Mouse (Mus musculus): Measurements from ENCODE around the gene Ptger1. TPM values are rescaled to one million over a fixed set of nuclear protein-coding genes. Genes with fewer than 3 reads are reported as not detected.

Gene Ptger1
- 0.50 and 0.61 TPM in 2 replicates for polyA plus RNA-seq (2012; rRNA removed)

DNA sequence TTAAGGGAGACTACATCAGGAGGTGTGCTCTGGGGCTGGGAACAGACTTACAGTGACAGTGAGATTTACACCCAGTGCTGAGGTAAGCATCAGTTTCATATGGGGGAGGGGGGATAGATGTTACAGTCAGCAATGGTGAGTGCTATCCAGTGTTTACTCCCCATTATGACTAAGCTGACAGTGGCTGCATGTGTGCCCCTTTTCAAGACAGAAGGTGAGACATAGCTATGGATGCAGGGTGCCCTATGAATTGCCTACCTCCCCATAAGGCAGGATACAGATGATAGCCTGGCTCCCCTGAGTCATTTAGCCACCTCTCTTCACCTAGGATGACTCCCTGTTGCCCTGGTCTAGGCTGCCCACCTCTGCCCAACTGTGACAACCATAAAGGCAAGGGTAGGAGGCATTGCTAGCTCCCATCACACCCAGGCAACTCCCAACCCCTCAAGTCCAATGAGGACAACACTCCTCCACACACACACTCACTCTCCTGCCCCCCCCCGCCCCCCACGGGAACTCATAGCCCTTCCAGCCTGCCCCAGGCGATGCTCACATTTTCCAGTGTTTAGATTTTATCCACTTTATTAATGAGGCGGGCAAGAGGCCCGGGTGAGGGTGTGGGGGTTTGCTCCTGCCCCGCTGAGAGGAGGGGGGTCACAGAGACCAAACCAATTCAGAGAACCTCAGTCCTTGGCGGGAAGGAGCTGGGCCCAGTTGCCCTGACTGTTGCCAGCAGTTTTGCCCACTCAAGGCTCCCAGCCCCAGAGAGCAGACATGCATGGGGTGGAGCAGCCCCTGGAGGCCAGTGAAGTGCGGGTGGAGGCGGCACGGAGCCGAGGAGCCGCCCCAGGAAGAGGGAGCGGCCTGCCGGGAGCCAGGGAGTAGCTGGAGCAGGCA lies at the start of gene Ptger1:
Ptger1 (plus strand) TSS at position 710 of the 897 bp plus-strand sequence.
- no peak for DNase-seq
- Histone ChIP-seq H3K36me3 (ENCODE audit: control insufficient read depth, insufficient read depth, low read length) (peaks cover 22% of the 10 kb centered on the region), H3K27ac (ENCODE audit: control insufficient read depth, insufficient read depth, low read length) (no peak within 1 kb of the TSS), H3K27me3 (ENCODE audit: control insufficient read depth, insufficient read depth, low read length) (no peaks in the 10 kb centered on the region), H3K4me3 (ENCODE audit: control insufficient read depth, insufficient read depth, low read length) (no peak within 1 kb of the TSS), H3K4me1 (replicated peaks; ENCODE audit: control insufficient read depth, insufficient read depth, low read length) (peaks cover 6% of the 10 kb centered on the region)
- TF ChIP-seq POLR2A (IDR thresholded peaks at IDR 0.05; ENCODE audit: control insufficient read depth, extremely low read depth, insufficient read depth, low read length, poor library complexity) (no peak), CTCF (IDR thresholded peaks at IDR 0.05; ENCODE audit: borderline replicate concordance, control insufficient read depth, extremely low read depth, insufficient read depth, low read length, poor library complexity) (no peak)
- 45% methylated on average over 14 of the region's 14 CpGs for WGBS

GRCm38 (mm10) chr8:83617111-83617510 lies 49.4 kb upstream of the Ptger1 start:
- H3K36me3 ChIP-seq (ENCODE audit: control insufficient read depth, insufficient read depth, low read length): peaks cover 8% of the 10 kb centered on the region; the same call in 1 of the 2 replicates
- peaks cover 22% of the 10 kb centered on the region for H3K4me1 ChIP-seq (replicated peaks; ENCODE audit: control insufficient read depth, insufficient read depth, low read length)
- H3K27me3 ChIP-seq (ENCODE audit: control insufficient read depth, insufficient read depth, low read length): no peaks in the 10 kb centered on the region
- TF ChIP-seq CTCF (IDR thresholded peaks at IDR 0.05; ENCODE audit: borderline replicate concordance, control insufficient read depth, extremely low read depth, insufficient read depth, low read length, poor library complexity): no peak
- 100% methylated on average over 2 of the region's 2 CpGs for WGBS
- no peak overlapping the region for H3K4me3 ChIP-seq (ENCODE audit: control insufficient read depth, insufficient read depth, low read length)
- H3K27ac ChIP-seq (ENCODE audit: control insufficient read depth, insufficient read depth, low read length): no peak overlapping the region
- no peak for DNase-seq

GRCm38 (mm10) chr8:83618566-83618965 lies 47.9 kb upstream of the Ptger1 start:
- TF ChIP-seq CTCF (IDR thresholded peaks at IDR 0.05; ENCODE audit: borderline replicate concordance, control insufficient read depth, extremely low read depth, insufficient read depth, low read length, poor library complexity): no peak
- no peak for TF ChIP-seq POLR2A (IDR thresholded peaks at IDR 0.05; ENCODE audit: control insufficient read depth, extremely low read depth, insufficient read depth, low read length, poor library complexity)
- H3K27ac ChIP-seq (ENCODE audit: control insufficient read depth, insufficient read depth, low read length): no peak overlapping the region
- no peak for DNase-seq

DNA sequence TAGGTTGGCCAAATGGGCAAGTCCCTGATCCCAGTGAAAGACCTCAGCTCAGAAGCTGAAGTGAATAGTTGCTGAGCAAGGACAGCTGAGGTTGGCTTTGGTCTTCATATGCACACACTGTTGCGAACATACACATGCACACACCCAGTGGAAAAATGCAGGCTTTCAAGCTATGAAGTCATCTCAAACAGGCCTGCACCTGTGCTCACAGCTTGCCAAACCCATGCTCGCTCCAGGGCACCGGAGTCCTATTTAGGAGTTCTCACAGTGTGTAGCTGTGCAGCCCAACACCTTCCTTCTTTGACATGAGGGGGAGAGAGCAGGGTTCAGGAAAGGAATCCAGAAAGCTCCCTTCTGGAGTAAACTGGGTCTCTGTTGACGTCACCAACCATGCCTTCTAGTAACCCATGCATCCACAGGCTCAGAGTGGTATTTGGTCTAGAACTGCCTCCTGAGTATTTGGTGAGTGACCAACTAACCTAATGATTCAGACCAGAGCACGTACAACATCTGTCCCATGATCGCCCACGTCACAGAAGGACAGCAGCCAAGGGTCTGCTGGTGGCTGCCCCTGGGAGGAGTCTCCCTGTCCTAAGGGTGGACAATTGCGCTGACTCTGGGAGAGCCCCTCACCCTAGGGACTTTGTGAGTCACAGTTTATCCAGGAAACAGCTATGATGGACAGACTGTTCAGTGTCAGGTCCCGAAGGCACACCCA lies 46.8 kb upstream of the Ptger1 start:
- no peak for TF ChIP-seq POLR2A (IDR thresholded peaks at IDR 0.05; ENCODE audit: control insufficient read depth, extremely low read depth, insufficient read depth, low read length, poor library complexity)
- TF ChIP-seq CTCF (IDR thresholded peaks at IDR 0.05; ENCODE audit: borderline replicate concordance, control insufficient read depth, extremely low read depth, insufficient read depth, low read length, poor library complexity): no peak

More at GRCm38 (mm10) chr8:83618566-83618965, 47.9 kb upstream of the Ptger1 start:
- Histone ChIP-seq H3K4me1 (replicated peaks; ENCODE audit: control insufficient read depth, insufficient read depth, low read length) (peaks cover 18% of the 10 kb centered on the region), H3K36me3 (ENCODE audit: control insufficient read depth, insufficient read depth, low read length) (no peaks in the 10 kb centered on the region; the same call in 1 of the 2 replicates), H3K27me3 (ENCODE audit: control insufficient read depth, insufficient read depth, low read length) (no peaks in the 10 kb centered on the region), H3K4me3 (ENCODE audit: control insufficient read depth, insufficient read depth, low read length) (no peak overlapping the region)
- 98% methylated on average over 2 of the region's 2 CpGs for WGBS

DNA sequence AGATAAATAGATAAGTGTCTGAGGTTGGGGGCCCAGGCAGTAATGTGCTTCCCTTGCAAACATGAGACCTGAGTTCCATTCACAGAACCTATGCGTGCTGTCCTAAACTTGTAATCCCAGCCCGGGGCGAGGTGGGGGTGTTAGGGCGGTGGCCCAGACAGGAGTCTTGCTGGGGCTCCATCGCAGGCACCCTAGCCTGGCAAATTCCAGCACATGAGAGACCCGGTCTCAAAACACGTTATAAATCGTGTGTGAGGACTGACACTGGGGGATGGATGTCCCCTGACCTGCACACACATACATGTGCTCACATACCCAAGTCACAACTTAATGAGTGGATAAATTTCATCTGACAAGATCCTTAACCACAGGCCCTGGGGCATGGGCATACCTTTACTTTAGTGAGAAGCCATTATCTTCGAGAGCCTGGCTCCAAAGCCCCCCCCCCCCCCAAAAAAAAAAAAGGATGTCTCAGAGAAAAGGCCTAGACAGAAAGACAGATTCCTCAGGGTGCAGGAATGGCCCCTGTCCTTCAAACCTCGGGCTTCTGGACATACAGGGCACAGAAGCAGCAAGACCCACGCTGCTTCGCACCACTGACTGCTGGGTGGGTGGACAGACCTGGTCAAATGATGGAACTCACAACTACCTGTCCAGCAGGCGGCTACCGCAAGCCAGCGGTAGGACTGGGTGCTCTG lies 44.6 kb upstream of the Ptger1 start:
- DNase-seq: no peak
- WGBS: 63% methylated on average over 15 of the region's 15 CpGs
- H3K27me3 ChIP-seq (ENCODE audit: control insufficient read depth, insufficient read depth, low read length): no peaks in the 10 kb centered on the region
- H3K27ac ChIP-seq (ENCODE audit: control insufficient read depth, insufficient read depth, low read length): no peak overlapping the region
- H3K4me3 ChIP-seq (ENCODE audit: control insufficient read depth, insufficient read depth, low read length): peak overlapping the region; percentile 18
- peaks cover 18% of the 10 kb centered on the region for H3K4me1 ChIP-seq (replicated peaks; ENCODE audit: control insufficient read depth, insufficient read depth, low read length)
- TF ChIP-seq CTCF (IDR thresholded peaks at IDR 0.05; ENCODE audit: borderline replicate concordance, control insufficient read depth, extremely low read depth, insufficient read depth, low read length, poor library complexity): no peak
- no peaks in the 10 kb centered on the region for H3K36me3 ChIP-seq (ENCODE audit: control insufficient read depth, insufficient read depth, low read length)

More for the DNA sequence above, 46.8 kb upstream of the Ptger1 start:
- DNase-seq: peak; percentile 37
- Histone ChIP-seq H3K4me3 (ENCODE audit: control insufficient read depth, insufficient read depth, low read length) (no peak overlapping the region), H3K27me3 (ENCODE audit: control insufficient read depth, insufficient read depth, low read length) (no peaks in the 10 kb centered on the region), H3K4me1 (replicated peaks; ENCODE audit: control insufficient read depth, insufficient read depth, low read length) (peaks cover 18% of the 10 kb centered on the region), H3K27ac (ENCODE audit: control insufficient read depth, insufficient read depth, low read length) (peak overlapping the region; percentile 85), H3K36me3 (ENCODE audit: control insufficient read depth, insufficient read depth, low read length) (no peaks in the 10 kb centered on the region)
- 79% methylated on average over 9 of the region's 9 CpGs for WGBS

GRCm38 (mm10) chr8:83622389-83622989 lies 44.0 kb upstream of the Ptger1 start:
- peak; percentile 89 for DNase-seq
- Histone ChIP-seq H3K27me3 (ENCODE audit: control insufficient read depth, insufficient read depth, low read length) (no peaks in the 10 kb centered on the region), H3K27ac (ENCODE audit: control insufficient read depth, insufficient read depth, low read length) (no peak overlapping the region), H3K4me3 (ENCODE audit: control insufficient read depth, insufficient read depth, low read length) (peak overlapping the region; percentile 18), H3K36me3 (ENCODE audit: control insufficient read depth, insufficient read depth, low read length) (no peaks in the 10 kb centered on the region), H3K4me1 (replicated peaks; ENCODE audit: control insufficient read depth, insufficient read depth, low read length) (peaks cover 14% of the 10 kb centered on the region)
- 12% methylated on average over 23 of the region's 23 CpGs for WGBS
- TF ChIP-seq POLR2A (IDR thresholded peaks at IDR 0.05; ENCODE audit: control insufficient read depth, extremely low read depth, insufficient read depth, low read length, poor library complexity) (no peak), CTCF (IDR thresholded peaks at IDR 0.05; ENCODE audit: borderline replicate concordance, control insufficient read depth, extremely low read depth, insufficient read depth, low read length, poor library complexity) (peak; percentile 95)
